Mouse (Mus musculus) adrenal gland (tissue): ENCODE results near the gene Eid2.
"Not testable (repeated sequence)": the region's sequence is repeated elsewhere in the genome, so short reads cannot be mapped to it uniquely, and the experiment has no call there.

Experiments
- intact Hi-C: fragments of 180-260 bp; cut with DNase I; formaldehyde crosslinking; loops from one replicate; pipeline ENCODE4 v1.15.1; 2025
- long read RNA-seq, 2 experiments: library from polyadenylated mRNA; unstranded; transcript quantifications; one replicate each; pipeline ENCODE4 v2.0.0; 2020; ENCODE audit warnings: borderline replicate concordance in 1 of 2; ENCODE audit not compliant: insufficient replicate concordance in 1 of 2

Eid2 gene
- long read RNA-seq, experiment 1: 0 reads
- long read RNA-seq, experiment 2, partial matches to known transcripts: 0 of 2 reads
- long read RNA-seq, experiment 2, other reads (novel, unspliced or antisense): 0 of 2 reads

DNA sequence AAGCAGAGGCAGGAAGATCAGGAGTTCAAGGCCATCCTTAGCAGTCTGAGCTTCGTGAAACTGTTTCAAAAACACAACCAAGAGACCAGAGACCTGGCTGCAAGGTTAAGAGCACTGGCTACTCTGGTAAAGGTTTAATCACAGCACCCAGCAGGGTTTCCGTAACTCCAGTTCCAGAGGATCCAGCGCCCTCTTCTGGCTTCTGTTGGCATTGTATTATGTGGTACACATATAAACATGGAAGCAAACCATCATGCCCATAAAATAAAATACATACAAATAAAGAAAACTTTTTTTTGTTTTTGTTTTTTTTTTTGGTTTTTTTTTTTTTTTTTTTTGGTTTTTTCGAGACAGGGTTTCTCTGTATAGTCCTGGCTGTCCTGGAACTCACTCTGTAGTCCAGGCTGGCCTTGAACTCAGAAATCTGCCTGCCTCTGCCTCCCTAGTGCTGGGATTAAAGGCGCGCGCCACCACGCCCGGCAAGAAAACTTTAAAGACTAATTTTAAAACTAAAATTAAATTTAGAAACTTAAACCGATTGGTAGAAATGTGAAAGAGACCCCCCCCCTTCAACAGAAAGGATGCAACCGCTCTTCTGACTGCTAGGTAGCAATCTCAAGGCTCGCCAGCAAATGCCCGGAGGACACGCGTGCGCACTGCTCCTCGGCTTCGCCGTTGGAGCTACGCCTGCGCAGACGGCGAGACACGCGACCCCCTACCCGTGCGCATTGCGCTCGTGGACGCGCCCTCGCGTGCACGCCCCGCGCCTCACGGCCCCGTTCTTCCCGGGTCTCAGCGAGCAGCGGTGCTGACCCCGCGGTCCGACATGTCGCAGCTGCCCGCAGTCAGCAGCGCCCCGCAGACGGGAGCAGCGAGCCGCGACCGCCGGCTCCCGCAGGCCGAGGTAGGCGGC lies at the start of gene Eid2:
Gene Eid2, plus strand, starts transcription at position 753 of the 913 bp plus-strand sequence.
- intact Hi-C loops: no loop called here

DNA sequence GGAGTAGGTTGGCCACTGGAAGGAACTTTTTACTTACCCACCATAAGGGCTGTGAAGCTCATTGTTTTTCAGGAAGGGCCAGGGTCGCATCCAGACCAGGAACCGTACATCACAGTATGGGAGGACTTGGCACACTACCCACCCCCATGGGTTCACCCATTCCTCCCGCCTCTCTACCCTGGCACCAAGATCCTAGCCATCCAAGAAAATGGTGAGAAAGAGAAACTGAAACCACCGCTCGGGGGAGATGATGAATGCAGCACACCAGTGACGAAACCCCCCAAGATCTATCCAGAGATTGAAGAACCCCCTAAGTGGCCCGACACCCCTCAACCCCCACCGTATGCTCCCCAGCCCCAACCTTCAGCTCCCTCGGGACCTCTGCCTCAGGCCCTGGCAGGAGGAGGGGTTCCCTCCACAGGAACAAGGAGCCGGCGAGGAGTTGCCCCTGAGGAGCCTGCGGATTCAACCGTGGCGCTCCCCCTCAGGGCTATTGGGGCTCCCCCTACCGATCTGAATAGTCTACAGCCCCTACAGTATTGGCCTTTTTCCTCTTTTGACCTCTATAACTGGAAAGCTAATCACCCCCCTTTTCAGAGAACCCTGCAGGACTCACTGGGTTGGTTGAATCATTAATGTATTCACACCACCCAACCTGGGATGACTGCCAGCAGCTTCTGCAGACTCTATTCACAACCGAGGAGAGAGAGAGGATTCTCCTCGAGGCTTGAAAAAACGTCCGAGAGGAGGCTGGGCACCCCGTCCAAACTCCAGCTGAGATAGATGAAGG lies 48.5 kb upstream of the Eid2 start:
- intact Hi-C loops: not testable (repeated sequence)

DNA sequence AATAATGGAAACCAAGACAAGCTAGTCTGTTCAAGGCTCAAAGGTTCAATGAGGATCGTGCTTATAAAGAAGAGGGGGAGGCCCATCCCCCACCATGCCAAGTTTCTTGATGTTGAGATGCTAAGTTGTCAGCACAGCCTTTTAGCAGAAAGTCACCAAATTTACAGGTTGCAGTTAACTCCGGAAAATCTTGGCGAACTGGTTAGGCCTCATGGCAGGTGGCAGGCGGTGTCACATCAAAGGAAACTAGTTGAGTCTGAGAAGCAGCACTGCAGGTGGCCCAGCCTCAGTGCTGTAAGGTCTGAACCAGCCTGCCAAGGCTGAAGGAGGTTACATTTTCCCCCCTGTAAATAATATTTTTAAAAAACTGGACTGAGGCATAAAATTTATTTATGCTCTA lies 40.8 kb upstream of the Eid2 start:
- intact Hi-C loops: not testable (repeated sequence)

DNA sequence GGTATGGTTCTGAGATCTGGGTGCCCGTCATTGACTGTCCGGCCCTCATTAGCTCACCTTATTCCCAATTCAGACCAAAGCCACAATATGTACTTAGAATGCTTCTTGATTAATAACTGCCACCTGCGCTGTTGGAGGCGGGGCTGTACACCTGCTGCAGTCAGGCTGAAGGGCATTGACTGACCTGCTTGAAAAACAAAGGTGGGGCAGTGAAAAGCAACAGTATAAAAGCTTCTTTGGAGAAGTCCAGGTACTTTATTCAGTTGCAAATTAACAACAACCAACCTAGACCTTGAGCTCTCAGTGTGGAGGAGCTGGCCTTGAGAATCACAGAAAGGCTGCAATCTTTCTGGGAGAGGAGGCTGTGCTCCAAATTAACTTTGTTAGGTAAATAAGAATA lies 40.3 kb upstream of the Eid2 start:
- intact Hi-C loops: not testable (repeated sequence)

DNA sequence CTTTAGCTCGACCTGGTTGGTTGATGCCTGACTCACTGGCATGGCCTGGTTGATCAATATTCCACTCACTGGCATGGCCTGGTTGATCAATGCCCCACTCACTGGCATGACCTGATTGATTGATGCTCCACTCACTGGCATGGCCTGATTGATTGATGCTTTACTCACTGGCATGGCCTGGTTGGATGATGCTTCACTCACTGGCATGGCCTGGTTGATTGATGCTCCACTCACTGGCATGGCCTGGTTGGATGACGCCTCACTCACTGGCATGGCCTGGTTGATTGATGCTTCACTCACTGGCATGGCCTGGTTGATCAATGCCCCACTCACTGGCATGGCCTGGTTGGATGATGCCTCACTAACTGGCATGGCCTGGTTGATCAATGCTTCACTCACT lies 23.7 kb upstream of the Eid2 start:
- intact Hi-C loops: not testable (repeated sequence)

DNA sequence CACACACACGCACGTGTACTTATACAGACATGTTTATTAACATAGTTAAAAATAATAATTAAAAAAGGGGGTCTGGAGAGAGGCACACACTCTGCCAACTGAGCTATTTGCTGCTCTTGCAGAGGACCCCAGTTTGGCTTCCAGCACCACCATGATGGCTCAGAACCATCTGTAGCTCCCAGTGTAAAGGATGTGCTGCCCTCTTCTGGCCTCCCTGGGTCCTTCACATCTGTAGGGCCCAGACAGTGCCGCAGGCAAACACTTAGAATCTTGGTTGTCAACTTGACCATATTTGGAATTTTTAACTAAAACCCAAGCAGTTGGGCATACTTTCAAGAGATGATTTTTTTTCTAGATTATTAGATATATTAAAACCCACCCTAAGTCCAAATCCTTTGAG lies 18.7 kb upstream of the Eid2 start:
- intact Hi-C loops: no loop called here

DNA sequence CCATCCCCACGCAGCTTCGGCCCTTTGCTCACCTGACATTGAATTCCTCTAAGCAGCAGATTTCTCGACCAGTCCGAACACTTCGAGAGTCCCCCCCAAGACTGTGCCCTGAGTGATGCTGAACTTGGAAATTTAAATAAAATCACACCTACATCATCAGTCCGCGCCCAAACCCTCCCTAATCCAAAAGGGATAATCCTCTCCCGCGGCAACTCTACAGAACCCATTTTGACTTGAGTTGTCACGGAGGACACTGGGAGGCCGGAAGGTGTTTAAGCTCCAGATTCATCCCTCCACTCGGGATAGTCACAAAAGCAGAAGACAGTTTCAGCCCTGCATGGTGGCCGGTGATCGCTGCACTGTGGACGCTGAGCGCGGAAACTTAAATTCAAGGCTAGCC lies 15.7 kb upstream of the Eid2 start:
- intact Hi-C loops: no loop called here

DNA sequence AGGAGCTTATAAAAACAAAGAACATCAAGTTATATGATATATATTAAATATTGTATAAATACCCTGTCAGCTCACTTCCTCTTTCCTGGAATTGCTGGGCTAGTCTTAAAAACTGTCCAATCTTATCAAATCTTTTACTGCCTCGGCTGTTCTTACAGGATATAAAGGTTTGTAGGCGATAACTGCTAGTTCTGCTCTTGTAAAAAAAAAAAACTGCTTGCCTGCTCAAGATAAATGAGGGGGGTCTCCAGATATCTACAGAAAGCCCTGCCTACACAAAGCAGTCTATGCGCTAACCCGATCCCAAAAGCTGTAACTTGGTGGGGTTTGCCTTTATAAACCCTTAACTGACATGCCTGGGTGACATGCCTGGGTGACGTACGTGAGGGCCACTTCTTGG lies 13.1 kb upstream of the Eid2 start:
- intact Hi-C loops: no loop called here

DNA sequence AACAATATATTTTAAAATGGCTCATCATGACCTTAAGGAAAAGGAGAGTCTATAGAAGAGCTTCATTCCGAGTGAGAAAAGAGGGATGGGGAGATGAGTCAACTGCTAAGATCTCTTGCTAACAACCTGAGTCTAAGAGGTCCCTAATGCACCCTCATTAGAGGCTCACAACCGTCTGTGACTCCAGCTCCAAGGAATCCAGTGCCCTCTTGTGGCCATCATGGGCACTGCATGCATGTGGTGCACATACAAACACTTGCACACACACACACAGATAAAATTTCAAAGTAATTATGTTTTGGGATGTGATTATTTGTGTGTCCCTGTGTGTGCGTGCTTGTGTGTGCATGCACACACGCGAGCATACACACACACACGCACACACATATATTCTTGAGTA lies 12.2 kb upstream of the Eid2 start:
- intact Hi-C loops: no loop called here

DNA sequence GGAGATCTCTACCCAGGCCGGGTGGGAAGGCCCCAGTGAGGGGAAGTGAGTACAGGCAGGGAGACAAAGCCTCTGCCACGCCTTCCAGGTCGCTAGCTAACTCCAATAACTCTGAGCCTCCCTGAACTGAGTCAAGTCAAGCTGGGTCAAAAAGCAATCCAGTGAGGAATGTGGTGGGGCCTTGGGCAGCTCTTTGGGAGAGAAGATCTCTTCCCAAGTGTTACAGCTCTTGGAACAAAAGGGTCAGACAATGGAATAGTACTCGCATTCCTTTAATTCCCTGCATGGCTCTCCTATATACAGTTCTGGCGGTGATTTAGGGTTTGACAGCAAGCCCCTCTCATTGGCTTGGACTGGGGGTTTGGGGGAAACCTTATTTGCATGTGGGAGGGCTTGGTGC lies 4.8 kb upstream of the Eid2 start:
- intact Hi-C loops: no loop called here

DNA sequence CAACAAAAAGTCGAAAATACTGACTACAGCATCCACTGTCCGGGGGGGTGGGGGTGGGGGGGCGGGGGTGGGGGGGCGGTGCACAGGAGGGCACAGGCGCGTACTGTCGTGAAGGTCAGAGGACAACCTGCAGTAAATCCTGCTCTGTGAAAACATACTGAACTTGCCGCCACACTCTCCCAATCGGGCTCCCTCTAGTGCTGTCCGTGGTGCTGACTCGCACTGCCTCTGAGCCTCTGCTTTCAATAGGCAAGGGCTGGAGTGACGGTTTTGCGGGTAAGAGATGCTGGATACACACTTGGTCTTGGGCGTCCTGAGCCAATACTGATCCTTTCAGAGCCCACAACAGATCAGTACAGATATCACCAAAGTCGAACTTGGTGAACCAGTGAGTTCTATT lies 3.9 kb upstream of the Eid2 start:
- intact Hi-C loops: no loop called here

DNA sequence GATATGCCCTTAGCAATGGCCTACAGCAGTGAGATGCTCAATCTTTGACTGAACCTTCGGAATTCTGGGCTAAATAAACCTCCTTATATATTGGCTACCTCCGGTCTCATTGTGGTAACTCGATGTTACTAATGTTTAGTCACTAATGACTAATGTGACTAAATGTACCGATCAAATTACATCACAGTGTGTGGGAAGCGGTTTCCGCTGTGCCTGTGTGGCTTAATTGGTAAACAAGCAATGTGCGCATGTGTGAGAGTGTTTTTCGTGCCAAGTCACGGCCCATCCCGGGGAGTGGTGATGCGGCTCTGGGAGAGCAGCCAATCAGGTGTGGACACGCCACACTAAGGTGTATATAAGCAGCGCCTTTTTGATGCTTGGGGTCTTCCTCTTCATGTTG lies 2.3 kb upstream of the Eid2 start:
- intact Hi-C loops: no loop called here

DNA sequence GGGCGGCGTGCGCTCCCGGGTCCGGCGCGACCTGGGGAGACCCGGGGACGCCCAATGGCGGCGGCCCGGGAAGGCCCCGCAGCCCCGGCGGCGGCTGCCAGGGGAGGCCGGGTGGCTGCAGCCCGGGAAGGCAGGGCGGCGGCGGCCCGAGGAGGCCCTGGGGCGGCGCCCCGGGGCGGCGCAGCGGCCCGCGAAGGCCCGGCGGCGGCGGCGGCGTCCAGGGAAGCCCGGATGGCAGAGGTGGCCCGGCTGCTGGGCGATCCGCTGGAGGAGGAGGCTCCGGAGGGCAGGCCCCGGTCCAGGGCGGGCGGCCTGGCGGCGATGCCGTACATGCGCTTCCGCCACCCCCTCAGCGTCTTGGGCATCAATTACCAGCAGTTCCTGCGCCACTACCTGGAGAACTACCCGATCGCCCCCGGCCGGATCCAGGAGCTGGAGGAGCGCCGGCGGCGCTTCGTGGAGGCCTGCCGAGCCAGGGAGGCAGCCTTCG lies 406 bp downstream of the Eid2 start:
- intact Hi-C loops: no loop called here

DNA sequence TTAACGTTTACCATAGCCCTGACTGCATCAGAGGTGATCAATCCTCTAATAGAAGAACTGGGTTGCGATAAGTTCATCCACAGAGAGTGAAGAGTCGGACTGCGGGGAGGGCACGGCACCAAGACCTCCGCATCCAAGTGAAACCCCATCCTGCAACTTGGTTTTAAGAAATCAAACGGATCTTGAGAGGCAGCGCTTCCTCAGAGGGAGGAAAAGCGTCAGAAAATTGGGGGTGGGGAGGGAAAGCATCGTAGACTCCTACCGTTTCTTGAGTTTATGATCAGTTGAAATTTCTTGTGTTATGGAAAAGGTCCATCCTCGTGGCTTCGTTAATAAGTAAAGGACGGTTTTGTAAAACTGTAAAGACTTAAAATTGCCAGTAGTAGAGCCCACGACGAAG lies 895 bp downstream of the Eid2 start:
- intact Hi-C loops: no loop called here

DNA sequence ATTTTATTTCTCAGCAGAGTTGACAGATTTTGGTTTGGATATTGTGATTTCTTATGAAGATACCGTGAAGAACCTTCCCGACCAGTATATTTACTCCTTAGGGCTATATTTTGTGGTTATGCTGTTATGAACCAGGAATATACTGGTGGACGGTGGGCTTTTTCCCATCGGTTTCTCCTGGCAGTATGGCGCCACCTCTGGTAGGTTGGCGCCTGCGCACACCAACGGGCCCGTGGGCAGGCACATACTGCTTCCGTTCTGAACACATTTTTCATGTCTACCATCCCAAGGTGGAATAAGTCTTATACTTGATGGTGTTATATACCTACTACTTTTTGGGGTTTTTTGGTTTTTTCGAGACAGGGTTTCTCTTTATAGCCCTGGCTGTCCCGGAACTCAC lies 1.7 kb downstream of the Eid2 start:
- intact Hi-C loops: no loop called here

DNA sequence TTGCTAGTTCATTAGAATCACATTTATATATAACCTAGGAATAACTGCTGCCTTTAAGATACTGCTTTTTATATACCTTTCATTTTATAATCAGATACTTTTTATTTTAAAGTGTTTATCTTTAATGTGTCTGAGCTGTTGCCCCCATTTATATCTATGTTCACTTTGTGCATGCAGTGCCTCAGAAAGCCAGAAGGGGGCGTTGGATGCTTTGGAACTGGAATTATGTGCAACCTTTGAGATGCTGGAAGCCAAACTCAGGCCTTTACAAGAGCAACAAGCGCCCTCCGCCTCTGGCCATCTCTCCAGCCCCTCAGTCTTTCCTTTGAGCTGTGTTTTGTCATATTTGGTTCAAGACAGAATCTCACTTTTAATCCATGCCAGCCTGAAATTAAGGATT lies 4.1 kb downstream of the Eid2 start:
- intact Hi-C loops: no loop called here

DNA sequence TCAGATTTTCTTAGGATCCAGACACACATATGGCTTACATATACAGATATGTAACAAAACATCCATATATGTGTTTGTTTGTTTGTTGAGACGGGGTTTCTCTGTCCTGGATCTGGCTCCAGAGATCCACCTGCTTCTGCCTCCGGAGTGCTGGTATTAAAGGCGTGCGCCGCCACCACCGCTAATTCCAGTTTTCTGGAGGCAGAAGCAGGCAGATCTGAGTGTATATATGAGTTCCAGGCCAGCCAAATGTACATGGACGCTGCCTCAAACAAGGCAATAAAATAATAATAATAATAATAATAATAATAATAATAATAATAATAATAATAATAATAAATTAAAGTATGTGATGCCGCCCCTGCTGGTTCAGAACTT lies 9.5 kb downstream of the Eid2 start:
- intact Hi-C loops: no loop called here

DNA sequence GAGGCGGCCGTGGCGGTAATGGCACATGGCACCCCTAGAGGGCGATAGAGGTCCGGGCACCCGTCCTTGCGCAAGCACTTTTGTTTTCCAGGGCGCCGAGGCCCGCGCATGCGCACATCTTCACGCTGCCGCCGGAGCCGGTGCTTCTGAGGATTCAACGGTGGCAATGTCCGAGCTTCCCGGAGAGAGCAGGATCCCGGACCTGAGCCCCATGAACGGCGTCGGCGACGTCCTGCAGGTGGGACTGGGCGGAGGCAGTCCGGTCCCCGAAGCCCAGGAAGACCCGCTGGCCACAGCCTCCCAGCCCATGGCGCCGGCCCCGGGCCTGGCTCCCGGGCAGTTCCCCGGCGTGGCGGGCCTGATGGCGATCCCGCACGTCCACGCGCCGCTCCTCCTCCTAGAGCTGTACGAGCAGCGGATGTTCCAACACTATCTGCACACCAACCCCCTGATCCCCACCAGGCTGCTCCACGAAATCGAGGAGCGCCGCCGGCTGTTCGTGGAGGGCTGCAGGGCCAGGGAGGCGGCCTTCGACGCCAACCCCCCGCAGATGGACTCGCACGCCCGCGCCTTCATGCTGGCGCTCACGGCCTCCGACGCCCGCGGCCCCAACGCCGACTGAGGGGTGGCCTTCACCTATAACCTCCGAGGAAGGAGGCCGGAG lies 10.1 kb downstream of the Eid2 start, which contains the start of gene Eid2b:
Gene Eid2b, plus strand, starts transcription at position 125 of the 664 bp plus-strand sequence.
- intact Hi-C loops: no loop called here

DNA sequence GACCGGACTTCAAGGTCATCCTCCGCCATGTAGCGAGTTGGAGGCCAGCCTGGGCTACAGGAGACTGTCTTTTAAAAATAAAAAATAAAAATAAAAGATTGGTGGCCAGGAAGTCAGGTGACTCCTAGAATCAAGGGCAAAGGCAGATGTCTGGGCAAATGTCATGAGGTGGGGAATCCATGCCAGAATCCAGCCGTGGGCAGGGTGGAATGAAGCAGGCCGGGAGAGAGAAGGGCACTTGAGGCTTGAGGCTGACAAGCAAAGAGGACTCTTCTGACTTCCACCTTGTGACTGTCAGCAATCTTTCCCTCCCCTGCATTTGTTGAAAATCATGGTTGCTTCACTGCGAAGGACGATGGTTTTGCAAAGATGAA lies 10.6 kb downstream of the Eid2 start:
- intact Hi-C loops: no loop called here

DNA sequence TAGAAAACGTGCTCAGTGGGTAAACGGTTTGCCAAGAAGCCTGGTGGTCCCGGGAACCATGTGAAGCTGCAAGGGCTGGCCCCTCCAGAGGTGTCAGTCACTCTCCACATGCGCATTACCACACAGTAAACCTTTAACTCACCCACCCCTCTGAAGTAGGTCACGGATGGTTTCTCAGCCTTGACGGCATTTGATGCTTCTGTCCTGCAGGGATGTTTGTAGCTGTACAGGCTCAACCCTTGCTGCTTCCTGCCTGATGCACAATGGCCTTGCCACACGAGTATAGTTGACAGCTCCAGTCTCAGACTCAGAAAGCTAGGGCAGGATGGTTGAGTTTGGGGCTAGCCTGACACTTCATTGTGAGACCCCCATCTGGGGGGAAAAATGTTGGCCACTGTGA lies 12.9 kb downstream of the Eid2 start:
- intact Hi-C loops: no loop called here

DNA sequence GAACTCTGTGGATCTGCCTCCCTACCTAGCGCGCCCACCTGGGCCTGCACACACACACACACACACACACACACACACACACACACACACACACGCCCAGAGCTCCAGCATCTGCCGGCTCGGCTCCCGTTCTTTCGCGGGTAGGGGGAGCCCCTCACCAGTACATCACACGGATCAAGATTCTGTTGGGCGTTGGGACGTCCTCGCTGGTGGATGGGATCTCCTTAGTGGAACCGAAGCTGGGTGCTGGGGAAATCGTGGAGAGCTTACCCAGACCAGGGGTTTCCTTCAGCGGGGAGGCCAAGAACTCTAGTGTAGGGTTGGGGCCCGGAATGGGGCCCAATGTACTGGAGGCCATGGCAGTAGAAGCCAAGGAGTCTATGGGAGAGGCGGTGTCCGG lies 22.5 kb downstream of the Eid2 start:
- intact Hi-C loops: no loop called here
